Mouse (Mus musculus): Measurements from ENCODE around the gene Fam228a.
"Not testable (repeated sequence)": the region's sequence is repeated elsewhere in the genome, so short reads cannot be mapped to it uniquely, and the experiment has no call there.

Gene Fam228a

DNA sequence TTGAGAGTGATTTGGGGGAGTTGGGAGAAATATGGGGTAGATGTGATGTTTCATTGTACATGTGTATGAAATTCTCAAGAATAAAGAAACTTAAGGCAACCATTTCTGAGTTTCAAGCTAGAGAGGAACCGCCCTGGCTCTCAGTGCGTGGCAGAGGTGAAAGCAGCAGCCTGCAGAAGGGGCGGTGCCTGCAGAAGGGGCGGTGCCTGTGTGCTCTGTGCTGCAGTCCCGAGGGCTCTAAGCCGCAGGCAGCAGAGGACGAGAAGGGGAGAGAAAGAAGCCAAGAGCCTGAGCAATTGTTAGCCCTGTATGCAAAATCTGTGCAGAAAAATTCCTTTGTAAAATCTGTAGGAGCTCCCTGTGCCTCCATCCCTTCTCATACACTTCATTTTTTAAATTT lies 20.8 kb downstream of the Fam228a start:
- DNase-seq, result peak; percentile 27 to 38

DNA sequence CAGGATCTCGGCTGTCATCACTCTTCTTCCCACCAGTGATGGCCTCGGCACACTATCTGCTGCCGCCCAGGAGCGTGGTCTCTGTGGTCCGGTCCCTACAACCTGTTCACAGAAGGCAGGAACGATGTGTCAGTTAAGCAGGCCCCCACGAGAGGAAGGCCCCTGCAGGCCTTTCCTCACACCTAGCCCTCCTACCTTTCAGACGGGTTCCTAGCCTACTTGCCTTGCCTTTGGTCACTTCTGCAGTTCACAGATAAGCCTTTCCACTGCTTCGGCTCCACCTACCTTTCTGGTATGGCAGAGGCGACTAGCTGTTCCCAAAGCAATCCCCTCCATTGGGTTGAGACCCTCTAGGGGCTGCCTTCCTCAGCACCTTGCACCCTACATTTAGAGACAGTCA lies 22.6 kb downstream of the Fam228a start:
- DNase-seq, result no peak

- DNase-seq, result no peak
Observed at GRCm38 (mm10) chr12:4713361-4713760, 24.9 kb downstream of the Fam228a start.

DNA sequence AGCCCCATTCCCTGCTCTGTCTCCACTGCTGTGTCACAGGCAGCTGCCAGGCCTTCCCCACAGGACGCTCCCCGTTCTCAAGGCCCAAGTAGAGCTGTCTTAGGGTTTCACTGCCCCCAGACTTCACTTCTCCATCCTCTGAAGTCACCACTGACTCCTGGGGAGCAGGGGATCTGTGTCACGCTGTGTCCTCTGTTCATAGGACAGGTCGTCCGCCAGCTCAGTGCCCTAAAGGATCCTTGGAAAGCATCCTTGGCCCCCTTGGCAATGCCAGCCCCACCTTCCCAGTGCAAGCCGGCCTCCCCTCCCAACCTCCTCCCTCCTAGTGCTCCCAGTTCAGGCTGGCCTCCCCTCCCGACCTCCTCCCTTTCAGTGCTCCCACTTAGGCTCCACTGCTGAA lies 28.3 kb downstream of the Fam228a start:
- DNase-seq, result no peak

- no peak for DNase-seq
Observed at GRCm38 (mm10) chr12:4708881-4709604, 29.2 kb downstream of the Fam228a start.

DNA sequence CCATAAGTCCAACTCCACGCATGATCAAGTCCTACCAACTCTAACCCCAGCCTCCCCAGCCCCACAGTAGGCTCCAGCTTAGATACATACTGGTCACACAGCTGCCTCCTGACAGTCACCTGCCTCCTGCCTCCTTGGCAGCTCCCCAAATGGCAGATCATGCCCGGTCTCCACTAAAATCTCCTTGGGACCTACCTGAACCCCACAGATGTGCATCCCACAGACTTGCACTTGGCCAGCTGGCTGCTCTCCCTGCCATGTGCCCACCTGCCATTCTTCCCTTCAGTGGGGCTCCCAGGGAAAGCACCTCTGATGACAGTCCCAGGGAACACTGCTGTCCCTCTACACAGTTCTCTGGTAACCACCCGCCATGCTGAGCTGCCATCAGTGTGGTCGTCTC lies 29.9 kb downstream of the Fam228a start:
- DNase-seq, result no peak

- DNase-seq, result peak; percentile 9 to 34
Observed at GRCm38 (mm10) chr12:4707488-4708017, 30.7 kb downstream of the Fam228a start.

DNA sequence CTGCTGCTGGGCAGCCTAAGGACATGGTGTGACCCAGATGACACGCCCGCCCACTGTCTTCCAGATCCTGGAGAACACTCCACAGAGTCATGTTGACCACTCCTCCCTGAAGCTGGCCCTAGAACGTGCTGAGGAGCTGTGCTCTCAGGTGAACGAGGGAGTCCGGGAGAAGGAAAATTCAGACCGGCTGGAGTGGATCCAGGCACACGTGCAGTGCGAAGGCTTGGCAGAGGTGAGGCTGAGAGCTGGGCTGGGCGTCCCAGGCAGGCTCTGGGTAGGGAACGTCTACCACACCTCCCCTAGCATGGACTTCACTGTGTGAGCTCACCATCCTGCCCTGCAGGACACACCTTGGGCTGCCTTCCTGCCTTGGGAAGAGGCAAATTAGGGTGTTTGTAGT lies 31.3 kb downstream of the Fam228a start:
- DNase-seq, result no peak

GRCm38 (mm10) chr12:4706175-4706574 lies 32.1 kb downstream of the Fam228a start:
- no peak for DNase-seq

DNA sequence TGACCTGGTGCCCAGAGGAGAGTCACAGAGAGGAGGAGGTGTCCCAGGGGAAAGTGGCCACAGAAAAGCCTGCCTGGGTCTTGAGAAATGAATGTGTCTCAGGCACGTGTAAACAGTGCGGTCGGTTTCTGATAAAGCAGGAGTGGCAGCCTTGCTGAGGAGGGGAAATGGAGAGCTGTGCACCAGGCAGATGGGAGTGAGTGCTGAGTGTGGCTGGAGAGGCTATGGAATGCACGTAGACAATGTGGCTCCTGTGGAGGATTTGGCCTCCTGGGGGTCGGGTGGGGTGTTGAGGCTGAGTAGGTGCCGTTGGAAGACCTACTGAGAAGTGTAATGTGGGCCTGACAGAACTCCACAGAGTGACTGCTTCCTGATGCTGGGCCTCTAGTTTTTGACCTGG lies 32.6 kb downstream of the Fam228a start:
- not testable (repeated sequence) for DNase-seq

DNA sequence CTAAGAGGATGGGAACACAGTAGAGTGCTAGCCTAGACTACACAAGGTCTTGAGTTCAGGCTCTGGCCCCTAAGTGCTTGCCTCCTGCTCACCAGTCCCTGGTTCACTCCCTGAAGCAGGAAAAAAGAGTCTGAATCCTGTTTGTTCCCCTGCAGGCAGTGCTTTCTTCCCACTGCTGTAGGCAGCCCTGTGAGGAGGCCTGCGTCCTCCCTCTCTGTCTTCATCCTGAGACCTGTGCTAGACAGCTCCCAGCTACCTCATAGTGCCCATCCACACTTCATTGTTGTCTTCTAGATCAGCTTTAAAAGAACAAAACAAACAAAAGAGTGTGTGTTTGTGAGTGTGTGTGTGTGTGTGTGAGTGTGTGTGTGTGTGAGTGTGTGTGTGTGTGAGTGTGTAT lies 43.7 kb downstream of the Fam228a start:
- DNase-seq, result no peak

GRCm38 (mm10) chr12:4691193-4691592 lies 47.0 kb downstream of the Fam228a start:
- DNase-seq, result no peak

DNA sequence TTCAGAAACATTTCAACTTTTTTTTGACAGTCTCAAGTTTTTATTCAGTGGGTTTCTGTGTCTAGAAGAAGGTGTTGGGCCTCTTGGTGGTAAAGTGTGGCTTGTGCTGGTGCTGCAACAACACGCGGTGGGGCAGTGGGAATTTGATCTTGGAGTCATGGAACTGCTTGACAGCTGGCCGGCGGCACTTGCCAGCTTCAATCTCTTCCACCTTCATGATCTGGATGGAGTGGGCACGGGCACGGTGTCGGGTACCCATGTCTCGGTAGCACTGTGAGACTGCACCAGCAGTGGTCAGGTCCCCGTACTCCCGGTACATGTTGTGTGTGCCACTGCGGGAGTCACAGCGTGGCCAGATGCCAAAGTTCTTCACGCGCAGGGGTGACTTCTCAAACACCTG lies 48.9 kb downstream of the Fam228a start:
- no peak for DNase-seq

GRCm38 (mm10) chr12:4688386-4688785 lies 49.8 kb downstream of the Fam228a start:
- DNase-seq, result no peak

- DNase-seq, result no peak
Observed at GRCm38 (mm10) chr12:4685441-4685840, 52.8 kb downstream of the Fam228a start.

DNA sequence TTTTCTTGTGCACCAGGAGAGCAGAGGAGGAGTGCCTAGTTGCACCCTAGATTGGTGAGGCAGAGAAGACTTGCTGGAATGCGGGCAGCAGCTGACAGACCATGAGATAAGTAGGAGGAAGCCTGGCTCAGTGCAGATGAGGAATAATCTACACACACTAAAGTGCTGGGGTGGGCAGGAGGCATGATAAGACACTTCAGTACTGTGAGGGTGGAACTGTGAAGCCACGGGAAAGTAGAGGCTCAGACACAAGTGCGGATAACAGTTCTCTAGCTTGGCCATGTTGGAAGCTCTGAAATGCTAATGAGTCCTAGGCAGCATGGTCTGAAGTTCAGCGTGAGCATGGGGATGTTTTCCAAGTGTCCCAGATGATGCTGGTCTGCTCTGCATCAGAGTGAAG lies 58.3 kb downstream of the Fam228a start:
- DNase-seq, result no peak

- no peak for DNase-seq
Observed at GRCm38 (mm10) chr12:4676336-4676735, 61.9 kb downstream of the Fam228a start.

DNA sequence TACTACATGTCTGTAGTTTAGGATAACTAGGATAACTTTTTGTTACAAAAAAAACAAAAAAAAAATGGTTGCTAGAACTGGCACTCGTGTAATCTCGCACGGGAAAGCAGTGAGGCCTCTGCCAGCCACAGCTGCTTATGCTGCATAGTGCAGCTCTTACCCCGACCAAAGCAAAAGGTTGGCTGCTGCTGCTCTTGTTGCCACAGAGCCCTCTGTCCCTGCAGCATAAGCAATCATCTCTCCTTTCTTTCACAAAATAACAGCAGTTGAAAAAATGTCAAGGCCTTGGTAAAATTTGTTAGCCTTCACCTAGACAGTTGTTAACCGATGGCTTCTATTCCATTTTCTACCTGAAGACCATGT lies 72.6 kb downstream of the Fam228a start:
- no peak for DNase-seq

DNA sequence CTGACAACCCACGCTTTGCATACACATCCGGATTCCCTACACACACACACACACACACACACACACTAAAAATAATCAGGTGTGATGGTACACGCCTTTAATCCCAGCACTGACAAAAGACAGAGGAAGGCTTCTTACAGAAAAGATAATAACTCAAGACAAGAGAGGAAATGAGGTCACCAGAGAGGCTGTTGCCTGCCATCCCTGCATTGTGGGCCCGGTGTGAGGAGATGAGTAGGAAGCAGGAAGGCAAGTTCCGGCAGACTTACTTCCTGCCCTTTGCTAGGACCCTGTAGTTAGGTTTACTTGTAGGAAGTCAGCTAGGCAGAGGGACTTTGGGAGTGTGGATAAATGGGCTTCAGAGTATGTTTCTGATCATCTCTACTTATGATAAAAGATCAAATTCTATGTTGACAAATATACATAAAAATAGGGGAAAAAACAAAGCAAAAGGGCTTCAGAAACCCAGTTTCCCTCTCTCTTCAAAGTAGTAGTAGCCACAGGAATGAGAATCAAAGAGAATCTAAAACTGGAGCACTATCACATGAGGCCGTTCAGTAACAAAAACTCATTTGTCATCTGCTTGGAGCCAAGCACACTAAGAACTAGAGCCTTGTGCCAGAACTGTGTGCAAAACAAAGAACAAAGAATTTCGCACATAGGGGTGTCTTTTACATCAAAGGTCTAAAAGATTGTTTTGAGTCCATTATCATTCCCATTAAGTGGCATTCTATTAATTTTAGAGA lies 73.1 kb downstream of the Fam228a start:
- peak in 1 of 2 experiments; percentile 5 for DNase-seq
